Mouse (Mus musculus): ENCODE results near the gene Immp2l.

Immp2l gene

DNA sequence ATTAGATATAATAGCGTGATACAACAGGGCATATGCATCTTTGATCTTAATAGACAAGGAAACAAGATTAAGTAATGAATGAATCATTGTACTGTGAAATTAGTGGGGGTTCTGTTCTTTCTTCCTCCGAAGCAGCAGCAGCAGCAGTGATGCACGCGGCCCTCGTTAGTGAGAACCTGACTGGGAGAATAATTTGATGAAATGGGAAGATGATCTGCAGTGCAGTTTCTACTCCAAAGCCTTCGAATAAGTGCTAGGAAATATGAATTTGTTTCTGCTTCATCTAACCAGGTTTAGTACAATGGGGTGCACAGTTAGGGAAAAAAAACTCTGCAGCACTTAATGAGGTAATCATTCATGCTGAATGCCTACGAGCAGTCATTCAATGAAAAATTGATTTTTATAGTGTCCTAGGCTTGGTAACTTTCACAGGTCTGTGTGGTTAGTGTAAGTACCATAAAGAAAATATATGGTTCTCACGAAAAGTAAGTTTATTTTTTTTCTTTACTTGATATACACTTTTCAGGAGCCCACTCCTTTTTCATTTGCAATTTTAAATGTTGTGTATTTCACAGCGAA is 401.3 kb downstream of the Immp2l start:
- no peak for DNase-seq (ENCODE audit: low read depth, low spot score)

GRCm38 (mm10) chr12:41427464-41427863 is 403.6 kb downstream of the Immp2l start:
- DNase-seq (ENCODE audit: low read depth, low spot score) = peak; percentile 80

- DNase-seq (ENCODE audit: low read depth, low spot score) = no peak
Observed at GRCm38 (mm10) chr12:41428806-41429205, 404.9 kb downstream of the Immp2l start.

DNA sequence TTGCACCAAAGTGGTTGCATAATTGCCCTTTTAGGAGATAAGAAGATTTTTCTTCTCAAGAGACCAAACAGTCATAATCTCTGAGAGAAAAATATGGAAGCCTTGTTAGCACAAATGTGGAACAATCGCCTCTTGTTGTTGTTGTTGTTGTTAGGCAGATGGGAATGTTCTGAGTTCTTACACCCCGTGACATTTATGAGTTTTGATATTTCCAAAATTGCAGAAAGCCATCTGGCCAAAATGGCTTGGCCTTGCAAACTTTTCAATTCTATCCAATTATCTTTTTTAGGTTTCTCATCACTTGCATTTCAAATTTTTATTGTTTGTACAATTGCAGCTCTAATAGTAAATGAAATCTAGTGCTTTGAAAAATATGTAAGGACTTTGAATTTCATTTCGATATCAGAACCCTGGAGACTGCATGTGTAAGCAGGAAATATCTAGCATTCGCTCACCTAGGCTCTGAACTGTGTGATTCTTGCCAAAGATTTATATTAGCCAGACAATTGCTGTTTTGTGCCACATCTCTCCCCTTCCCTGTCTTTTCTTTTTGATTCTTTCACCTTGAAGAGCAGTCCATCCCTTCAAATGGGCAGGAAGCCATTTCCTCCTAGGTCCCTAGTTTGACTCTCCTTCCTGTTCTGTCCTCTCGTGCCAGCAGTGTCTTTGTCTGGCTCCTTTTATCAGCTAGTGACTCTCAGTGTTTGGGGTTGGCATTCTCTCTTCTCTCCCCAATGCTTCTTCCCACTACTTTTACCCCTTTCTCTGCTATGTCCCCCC is 412.5 kb downstream of the Immp2l start:
- peak; percentile 55 for DNase-seq (ENCODE audit: low read depth, low spot score)

DNA sequence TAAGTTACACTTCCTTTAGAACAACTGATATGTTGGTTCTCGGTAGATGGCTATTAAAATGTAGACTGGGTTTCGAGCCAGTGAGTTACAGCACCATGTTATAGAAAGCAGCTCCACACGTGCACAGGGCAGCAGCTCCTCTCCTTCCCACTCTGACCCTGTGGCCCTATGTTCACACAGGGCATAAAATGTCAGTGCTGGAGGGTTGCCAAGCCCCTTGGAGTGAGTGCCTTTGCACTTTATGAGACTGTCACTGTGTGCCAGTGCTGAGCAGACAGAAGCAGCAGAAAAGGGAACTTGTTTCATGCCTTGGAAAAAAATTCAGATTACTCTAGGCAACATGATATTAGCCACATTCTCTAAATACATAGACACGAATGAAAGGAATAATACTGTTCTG is 414.6 kb downstream of the Immp2l start:
- peak; percentile 30 for DNase-seq (ENCODE audit: low read depth, low spot score)

- no peak for DNase-seq (ENCODE audit: low read depth, low spot score)
Observed at GRCm38 (mm10) chr12:41468374-41468991, 444.6 kb downstream of the Immp2l start.

DNA sequence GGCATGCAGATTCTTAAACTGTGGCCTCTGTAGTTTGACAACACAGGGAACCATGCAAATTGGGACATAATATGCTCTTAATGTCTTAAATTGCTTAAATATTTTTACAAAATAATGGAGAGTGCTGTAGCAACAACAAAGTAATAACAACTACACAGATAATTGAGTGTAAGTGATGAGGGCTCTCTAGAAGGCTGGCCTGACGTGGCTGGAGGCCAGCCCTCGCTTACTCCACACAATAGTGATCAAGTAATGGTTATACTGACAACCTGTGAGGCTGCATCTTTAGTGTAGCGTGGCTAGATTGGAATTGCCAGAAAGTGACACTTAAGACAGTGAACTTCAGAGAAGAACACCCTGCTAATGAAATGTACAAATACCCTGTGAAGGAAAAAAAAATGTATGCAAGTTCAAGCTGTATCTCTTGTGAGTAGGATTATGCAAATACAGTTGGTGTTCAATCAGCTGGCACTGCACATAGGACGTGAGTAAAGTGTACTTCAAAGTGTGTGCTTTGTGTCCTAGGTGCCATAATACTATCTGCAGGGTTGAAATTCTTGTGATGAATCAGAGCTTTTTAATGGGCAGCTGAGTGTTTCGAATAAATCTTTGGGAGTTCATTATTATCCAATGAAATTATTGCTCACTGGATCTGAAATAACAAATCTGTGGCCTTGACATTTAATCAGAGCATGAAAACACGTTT is 445.4 kb downstream of the Immp2l start:
- no peak for DNase-seq (ENCODE audit: low read depth, low spot score)

- peak; percentile 43 for DNase-seq (ENCODE audit: low read depth, low spot score)
Observed at GRCm38 (mm10) chr12:41481486-41481885, 457.6 kb downstream of the Immp2l start.

GRCm38 (mm10) chr12:41483091-41483592 is 459.3 kb downstream of the Immp2l start:
- peak; percentile 50 for DNase-seq (ENCODE audit: low read depth, low spot score)

DNA sequence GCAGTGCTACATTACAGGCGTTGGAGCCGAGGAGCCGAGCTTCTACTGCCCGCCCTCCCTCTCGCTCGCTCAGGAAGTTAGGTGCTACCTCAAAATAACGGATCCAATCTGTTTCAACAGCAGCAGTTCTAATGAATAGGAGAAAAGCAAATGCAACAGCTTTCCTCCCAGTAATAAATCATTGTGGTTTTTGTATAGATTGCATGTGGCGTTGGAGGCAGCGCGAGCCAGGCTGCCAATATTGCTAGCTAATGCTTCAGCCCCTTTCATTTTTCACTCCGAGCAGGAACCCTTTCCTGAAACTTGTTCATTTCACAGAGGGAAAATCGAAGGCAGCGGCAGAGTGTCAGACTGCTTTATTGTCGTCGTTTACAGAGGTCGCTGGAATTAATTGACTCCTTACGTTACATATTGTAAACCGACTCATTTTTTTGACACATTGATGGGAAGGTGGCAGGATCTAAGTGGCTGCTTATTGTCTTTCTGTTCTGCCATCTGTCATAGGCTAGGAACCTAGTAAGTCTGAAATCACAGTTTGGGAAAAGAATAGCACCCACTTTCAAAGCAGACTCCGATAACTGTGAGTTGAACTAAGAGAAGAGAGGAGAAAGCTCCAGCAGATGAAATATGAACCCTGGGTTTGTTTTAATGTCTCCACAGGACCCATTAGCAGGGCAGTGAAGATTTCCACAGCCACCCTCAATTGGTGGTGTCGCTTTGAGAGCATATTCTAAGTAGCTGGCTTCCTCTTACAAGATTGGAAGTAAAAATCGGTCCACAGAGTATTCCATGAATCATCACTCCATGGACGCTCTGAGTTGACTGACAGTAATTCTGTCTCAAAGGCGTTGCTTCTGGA is 459.9 kb downstream of the Immp2l start:
- DNase-seq (ENCODE audit: low read depth, low spot score) = peak; percentile 80

DNA sequence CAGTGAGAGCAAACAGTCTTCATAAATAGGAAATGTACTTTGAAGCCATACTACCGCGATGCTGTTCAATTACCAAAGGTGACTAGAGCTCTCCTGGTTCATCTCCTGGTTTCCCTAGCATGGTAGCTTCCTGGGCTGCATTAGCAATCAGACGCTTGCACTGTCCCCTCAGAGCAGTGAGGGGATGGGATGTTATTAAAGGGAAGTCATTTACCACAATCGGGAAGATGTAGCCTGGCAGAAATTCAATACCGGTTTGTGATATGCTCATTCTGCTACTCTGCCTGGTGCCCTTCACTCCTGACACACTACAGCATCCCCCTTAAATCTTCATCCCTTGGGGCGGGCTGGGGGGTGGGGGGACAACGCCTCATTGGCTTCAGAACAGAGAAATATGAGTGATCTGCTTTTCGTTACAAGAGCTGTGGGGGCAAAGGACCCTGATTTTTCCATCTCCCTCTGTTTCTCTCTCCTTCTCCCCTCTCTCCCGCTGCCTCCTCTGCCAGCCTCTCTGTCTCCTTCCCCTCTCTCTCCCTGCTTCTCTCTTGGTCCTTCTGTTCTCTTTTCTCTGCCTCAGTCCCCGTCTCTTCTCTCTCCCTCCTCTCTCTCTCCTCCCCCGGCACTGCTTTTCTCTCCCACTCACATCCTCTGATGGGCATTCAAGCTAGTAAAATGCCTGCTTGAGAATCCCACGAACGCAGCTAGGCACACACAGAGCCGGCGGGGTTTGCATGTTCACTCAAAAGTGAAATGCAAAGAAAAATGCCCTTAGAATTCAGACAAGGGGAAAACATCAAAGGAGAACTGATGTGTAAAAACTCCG is 461.0 kb downstream of the Immp2l start:
- peak; percentile 89 for DNase-seq (ENCODE audit: low read depth, low spot score)

DNA sequence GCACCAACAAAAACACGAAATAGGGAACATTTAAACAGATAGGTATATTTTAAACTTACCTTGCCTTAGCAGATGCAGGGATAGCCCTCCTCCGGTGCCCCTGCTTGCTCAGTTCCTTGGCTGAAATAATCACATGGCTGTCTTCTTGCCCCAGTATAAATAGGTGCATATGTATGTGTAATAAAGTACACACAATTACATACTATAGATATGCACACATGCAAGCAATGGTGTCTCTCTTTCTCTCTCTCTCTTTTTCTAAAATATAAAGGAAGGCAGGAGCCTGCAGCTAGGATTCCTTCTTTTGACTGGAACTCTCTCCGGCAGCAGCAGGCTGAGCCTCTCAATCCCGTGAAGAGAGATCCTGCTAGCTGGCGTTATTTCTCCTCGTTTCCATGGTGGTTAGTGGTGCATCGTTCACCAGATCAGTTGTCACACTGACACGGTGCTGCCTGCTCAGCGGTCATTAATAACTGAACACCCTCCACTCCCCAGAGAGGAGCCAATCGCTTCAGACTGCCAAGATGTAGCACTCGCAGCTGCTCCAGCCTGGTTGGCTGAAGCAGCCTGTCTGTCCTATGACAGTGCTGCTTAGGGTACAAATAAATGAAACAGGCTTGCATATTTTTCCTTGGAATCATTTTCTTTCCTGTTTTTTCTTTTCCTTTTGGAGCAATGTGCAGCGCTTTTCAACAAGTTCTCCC is 461.8 kb downstream of the Immp2l start:
- DNase-seq (ENCODE audit: low read depth, low spot score) = peak; percentile 98

GRCm38 (mm10) chr12:41486331-41486730 is 462.4 kb downstream of the Immp2l start, which contains the start of gene Lrrn3:
Gene Lrrn3, minus strand, starts transcription at chr12:41486431.
- DNase-seq (ENCODE audit: low read depth, low spot score) = no peak

- DNase-seq (ENCODE audit: low read depth, low spot score) = peak; percentile 88
Observed at GRCm38 (mm10) chr12:41487005-41487404, 463.1 kb downstream of the Immp2l start.

DNA sequence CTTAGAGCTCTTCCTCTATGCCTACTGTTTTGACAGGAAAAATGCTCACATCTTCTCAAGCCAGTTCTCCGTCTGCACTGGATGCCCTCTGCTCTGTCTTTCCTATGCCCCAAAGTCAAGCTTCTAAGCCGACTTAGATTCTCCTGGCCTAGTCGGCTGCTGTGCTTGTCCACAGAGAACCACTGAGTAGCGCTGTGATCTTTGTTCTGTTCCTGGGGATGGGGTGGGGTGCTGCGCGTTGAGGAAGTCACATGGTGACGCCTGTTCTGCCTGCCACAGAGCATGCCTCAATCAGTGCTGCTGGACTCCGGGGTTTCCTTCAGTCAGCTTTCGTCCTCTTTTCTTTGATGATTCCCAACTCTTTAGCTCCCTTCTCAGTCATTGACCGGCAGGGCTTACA is 470.7 kb downstream of the Immp2l start:
- DNase-seq (ENCODE audit: low read depth, low spot score) = peak; percentile 37

- no peak for DNase-seq (ENCODE audit: low read depth, low spot score)
Observed at GRCm38 (mm10) chr12:41500049-41500820, 476.3 kb downstream of the Immp2l start.

- peak; percentile 54 for DNase-seq (ENCODE audit: low read depth, low spot score)
Observed at GRCm38 (mm10) chr12:41508610-41509009, 484.7 kb downstream of the Immp2l start.

DNA sequence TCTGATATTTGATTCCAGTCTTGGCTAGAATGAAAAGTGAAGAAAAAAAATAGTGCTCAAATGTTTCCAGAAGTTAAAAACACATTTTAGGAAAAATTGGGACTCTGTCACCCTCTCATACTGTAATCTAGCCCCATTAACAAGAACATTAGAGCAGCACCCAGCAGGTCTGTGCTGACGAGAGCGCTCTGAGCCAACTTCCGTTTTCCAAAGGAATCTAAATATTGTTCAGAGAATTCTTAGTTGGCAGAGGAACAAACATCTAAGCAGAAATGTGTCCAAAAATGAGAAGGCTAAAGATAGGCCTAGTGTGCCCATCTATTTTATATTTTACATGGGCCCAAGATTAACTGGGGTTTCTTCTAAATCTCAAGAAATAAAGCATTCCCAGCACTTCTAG is 486.7 kb downstream of the Immp2l start:
- peak; percentile 70 for DNase-seq (ENCODE audit: low read depth, low spot score)

DNA sequence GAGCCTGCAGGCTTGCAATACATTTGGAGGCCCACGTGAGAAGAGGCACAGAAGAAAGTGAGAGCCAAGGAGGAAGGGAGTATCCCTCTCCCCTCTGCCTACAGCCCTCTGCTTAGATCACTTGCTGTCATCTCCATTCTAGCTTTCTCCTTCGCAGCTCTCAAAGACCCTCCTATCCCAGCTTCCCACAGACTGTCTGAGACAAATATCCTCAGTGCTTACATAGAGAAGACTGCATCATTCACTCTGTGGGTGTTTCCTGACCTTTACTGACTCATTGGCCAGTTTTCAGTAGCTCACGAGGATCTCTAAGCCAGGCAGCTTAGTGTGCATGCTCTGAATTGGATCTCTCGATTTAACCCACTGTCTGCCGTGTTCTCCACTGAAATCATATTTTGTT is 495.0 kb downstream of the Immp2l start:
- DNase-seq (ENCODE audit: low read depth, low spot score) = peak; percentile 18
